Mouse (Mus musculus) stomach, postnatal 0 days (tissue): ENCODE measurements around the gene Patl2.

Experiments
- CTCF ChIP-seq: IDR thresholded peaks from 2 replicates; pipeline ENCODE4 v1.5.1; 2016; ENCODE audit warnings: antibody characterized with exemption, low read depth, mild to moderate bottlenecking, moderate library complexity
- EP300 ChIP-seq: optimal IDR thresholded peaks from 2 replicates; pipeline ENCODE3; 2016; ENCODE audit warnings: antibody characterized with exemption

DNA sequence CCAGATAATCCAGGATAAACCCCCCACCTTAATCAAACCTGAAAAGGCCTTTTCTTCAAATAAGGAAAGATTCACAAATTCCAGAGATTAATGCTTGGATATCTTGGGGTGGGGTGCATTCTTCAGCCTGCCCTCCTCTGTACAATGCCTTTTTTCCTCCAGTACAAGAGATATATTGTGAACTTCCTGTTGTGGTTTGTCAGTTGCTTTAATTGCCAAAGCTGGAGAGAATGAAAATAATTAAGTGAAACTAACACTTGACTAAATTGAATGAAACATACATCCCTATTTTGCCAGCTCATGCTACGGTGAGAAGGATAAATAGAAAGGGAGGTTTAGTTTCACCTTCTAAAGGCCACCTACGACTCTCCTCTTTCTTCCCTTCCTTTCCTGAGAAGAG lies 32.2 kb upstream of the Patl2 start:
- TF ChIP-seq EP300 (no peak), CTCF (no peak)
